Mouse (Mus musculus): Measurements from ENCODE around the gene Nans. TPM values are rescaled to one million over a fixed set of nuclear protein-coding genes. Genes with fewer than 3 reads are reported as not detected.
A peak's percentile ranks its signal among the peaks of the same experiment; 100 is the strongest.

Gene Nans
- 76.5 and 85.4 TPM in 2 replicates for polyA plus RNA-seq (2015; fragmentation: Nextera tagmentation; extraction: Ambion mirVana)

DNA sequence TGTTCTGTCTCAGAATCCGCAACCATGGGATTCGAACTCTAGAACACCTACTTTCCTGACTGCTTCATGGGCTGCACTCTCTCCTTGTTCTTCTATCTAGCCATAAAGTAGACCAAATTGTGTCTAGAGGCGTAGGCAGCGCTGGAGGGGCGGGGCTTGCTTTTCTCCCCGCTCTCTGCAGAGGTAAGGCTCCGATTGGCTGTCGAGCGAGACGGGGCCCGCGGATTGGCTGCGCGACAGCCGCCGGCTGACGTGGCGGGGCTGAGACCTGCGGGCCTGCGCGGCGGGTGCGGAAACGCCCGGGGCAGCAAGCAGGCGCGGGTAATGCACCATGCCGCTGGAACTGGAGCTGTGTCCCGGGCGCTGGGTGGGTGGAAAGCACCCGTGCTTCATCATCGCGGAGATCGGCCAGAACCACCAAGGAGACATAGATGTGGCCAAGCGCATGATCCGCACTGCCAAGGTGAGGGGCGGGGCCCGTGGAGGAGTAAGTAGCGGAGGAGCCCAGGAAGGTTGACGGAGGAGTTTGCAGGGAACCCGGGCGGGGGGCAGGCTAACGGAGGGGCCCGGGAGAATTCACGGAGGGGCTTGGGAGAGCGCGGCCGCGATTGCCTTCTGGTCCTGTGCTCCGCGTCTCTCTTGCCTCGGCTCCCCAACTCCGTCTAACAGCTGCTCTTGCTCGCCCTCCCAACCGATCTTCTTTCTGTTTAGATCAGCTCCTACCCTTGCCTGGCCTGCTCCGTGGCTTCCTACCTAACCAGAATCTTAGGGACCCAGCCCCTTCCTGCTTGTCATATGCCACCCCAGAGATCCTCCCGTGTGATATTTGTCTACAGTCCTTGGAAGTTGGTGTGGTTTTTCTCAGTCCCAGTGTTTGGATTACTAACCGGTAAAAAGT is at the start of gene Nans:
TSS of gene Nans (plus strand) at position 221 of the 898 bp plus-strand sequence.
- peaks cover 18% of the 10 kb centered on the region for H3K36me3 ChIP-seq
- under 1% methylated on average over 58 of the region's 58 CpGs for whole genome bisulfite sequencing
- H3K9ac ChIP-seq (replicated peaks): peak within 1 kb of the TSS; percentile 77
- H3K9me3 ChIP-seq (replicated peaks): no peaks in the 10 kb centered on the region
- peak within 1 kb of the TSS; percentile 61 for H3K4me2 ChIP-seq
- peak within 1 kb of the TSS; percentile 81 for H3K27ac ChIP-seq (replicated peaks)
- peak within 1 kb of the TSS; percentile 83 for H3K4me3 ChIP-seq (replicated peaks)
- no peaks in the 10 kb centered on the region for H3K27me3 ChIP-seq (replicated peaks)
- ATAC-seq (ENCODE audit: low FRiP score): peak; percentile 99
- H3K4me1 ChIP-seq: peaks cover 17% of the 10 kb centered on the region

DNA sequence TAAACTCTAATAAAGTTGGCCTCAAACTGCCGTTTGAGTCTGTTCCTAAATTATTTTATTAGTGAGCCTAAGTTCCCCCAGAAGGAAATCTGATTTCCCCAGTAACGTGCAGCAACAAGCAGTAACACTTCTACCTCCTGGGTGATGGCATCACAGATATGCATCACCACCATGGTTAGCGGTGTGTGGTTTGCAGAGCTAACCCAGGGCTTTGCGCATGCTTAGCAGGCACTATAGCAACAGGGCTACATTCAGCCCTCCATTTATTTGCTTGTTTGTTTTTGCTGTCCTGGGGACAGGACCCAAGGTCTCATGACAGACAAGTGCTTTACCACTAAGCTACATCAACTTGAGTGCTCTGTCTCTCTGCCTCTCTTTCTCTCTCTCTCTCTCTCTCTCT is 46.5 kb upstream of the Nans start:
- no peaks in the 10 kb centered on the region for H3K27me3 ChIP-seq (replicated peaks)
- ATAC-seq (ENCODE audit: low FRiP score): no peak
- no peaks in the 10 kb centered on the region for H3K4me1 ChIP-seq
- H3K9ac ChIP-seq (replicated peaks): no peak overlapping the region
- no peaks in the 10 kb centered on the region for H3K36me3 ChIP-seq
- H3K4me2 ChIP-seq: no peak overlapping the region
- WGBS: 62% methylated on average over 4 of the region's 4 CpGs
- H3K27ac ChIP-seq (replicated peaks): no peak overlapping the region
- H3K9me3 ChIP-seq (replicated peaks): no peaks in the 10 kb centered on the region
- H3K4me3 ChIP-seq (replicated peaks): no peak overlapping the region

DNA sequence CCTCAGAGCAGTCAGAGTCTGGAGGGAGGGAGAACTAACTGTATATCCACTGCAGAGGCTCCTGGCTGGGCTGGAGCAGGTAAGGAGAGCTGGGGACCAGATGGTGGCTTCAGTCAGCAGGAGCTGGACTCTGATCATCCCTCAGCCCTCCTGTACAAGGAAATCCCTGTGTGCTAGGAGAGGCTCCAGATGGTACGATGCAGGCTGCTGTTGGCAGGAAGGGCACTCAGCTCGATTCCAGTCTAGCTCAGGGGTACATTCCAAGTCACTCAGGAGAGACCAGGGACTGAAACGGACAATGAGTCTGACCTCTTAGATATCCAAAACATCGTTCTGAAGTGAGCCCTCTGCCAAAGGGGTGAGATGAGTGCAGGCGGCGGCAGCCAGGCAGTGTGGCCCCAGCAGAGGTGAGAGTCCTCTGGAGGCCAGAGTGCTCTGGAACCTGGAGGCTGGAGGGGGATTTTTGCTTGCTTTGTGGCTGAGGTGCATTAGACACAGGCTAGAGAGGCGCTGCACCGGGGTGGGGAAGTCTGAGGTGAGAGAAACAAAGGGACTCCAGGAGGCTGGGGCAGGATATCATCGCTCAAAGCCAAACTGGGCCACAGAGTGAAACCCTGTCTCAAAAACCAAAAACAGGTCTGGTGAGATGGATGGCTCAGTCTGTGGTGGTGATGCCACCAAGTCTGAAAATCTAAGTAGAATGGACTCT is 43.7 kb upstream of the Nans start:
- no peak overlapping the region for H3K9ac ChIP-seq (replicated peaks)
- H3K9me3 ChIP-seq (replicated peaks): no peaks in the 10 kb centered on the region
- H3K4me2 ChIP-seq: no peak overlapping the region
- H3K27me3 ChIP-seq (replicated peaks): no peaks in the 10 kb centered on the region
- no peaks in the 10 kb centered on the region for H3K36me3 ChIP-seq
- no peak for ATAC-seq (ENCODE audit: low FRiP score)
- H3K27ac ChIP-seq (replicated peaks): no peak overlapping the region
- H3K4me3 ChIP-seq (replicated peaks): no peak overlapping the region
- peaks cover 10% of the 10 kb centered on the region for H3K4me1 ChIP-seq
- WGBS: 64% methylated on average over 9 of the region's 9 CpGs

DNA sequence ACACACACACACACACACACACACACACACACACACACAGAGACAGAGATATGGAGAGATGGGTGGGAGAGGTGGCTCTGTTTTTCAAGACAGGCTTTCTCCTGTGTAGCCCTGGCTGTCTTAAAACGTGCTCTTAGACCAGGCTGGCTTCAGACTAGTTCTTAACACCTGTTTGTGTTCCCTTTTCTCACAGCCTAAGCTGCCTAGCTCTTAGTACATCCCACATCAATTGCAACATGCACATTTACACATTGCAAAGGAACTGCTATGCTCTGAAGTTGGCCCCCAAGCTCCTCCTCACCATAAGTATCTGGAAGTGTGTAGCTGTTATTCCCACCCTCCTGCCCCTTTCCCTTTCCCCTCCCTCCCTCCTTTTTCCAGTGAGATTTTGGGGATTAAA is 41.6 kb upstream of the Nans start:
- Histone ChIP-seq H3K27ac (replicated peaks) (no peak overlapping the region), H3K36me3 (no peaks in the 10 kb centered on the region), H3K9me3 (replicated peaks) (no peaks in the 10 kb centered on the region), H3K4me2 (no peak overlapping the region), H3K4me1 (peaks cover 14% of the 10 kb centered on the region), H3K27me3 (replicated peaks) (no peaks in the 10 kb centered on the region), H3K4me3 (replicated peaks) (no peak overlapping the region), H3K9ac (replicated peaks) (no peak overlapping the region)
- 56% methylated on average over 1 of the region's 1 CpGs for WGBS
- no peak for ATAC-seq (ENCODE audit: low FRiP score)

DNA sequence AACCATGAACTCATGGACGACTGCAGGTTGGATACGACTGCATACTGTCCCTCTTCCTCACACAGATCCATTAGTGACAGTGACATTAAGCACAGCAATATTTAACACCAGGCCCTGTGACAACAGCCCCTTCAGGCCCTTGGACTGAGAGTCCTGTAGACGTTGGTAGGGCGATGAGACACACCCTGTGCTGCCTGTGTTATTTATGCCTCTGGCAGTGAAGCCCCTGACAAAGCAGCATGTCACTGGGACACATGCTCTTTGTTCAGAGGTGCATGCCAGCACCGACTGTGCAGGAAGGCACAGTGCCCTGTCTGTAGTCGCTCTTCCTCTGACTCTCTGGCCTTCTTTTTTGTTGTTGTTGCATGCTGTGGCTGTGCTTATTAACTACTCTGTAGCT is 40.2 kb upstream of the Nans start:
- Histone ChIP-seq H3K9me3 (replicated peaks) (no peaks in the 10 kb centered on the region), H3K4me1 (peaks cover 28% of the 10 kb centered on the region), H3K4me3 (replicated peaks) (no peak overlapping the region), H3K27ac (replicated peaks) (no peak overlapping the region), H3K9ac (replicated peaks) (no peak overlapping the region), H3K36me3 (no peaks in the 10 kb centered on the region), H3K4me2 (no peak overlapping the region), H3K27me3 (replicated peaks) (no peaks in the 10 kb centered on the region)
- no peak for ATAC-seq (ENCODE audit: low FRiP score)
- 18% methylated on average over 6 of the region's 6 CpGs for WGBS

DNA sequence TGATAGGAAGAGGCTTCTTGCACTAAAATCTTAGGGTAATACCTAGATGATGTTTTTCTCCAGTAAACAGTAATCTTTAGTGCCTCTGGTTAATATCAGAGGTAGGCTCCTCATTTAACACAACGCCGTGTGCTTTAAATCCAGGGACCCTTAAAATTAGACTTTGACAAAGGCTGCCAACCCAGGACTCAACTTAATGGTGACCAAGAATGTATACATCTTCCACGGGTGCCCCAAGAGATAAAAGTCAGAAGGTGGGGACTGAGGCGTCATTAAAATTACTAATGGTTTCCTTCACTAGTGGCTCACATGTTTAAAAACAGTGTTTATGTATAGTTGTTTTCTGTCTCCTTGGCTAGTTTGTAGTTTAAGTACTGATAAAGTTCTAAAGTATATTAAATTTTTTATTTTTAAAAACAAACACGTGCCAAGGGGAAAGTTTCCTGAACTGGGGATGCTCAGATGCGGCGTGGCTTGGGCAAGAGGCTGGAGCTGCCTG is 39.0 kb upstream of the Nans start:
- Histone ChIP-seq H3K9me3 (replicated peaks) (no peaks in the 10 kb centered on the region), H3K9ac (replicated peaks) (peak overlapping the region; percentile 93), H3K36me3 (no peaks in the 10 kb centered on the region), H3K4me3 (replicated peaks) (peak overlapping the region; percentile 92), H3K4me1 (peaks cover 35% of the 10 kb centered on the region), H3K27me3 (replicated peaks) (no peaks in the 10 kb centered on the region), H3K27ac (replicated peaks) (peak overlapping the region; percentile 99), H3K4me2 (peak overlapping the region; percentile 97)
- ATAC-seq (ENCODE audit: low FRiP score): no peak
- whole genome bisulfite sequencing: 20% methylated on average over 7 of the region's 7 CpGs

DNA sequence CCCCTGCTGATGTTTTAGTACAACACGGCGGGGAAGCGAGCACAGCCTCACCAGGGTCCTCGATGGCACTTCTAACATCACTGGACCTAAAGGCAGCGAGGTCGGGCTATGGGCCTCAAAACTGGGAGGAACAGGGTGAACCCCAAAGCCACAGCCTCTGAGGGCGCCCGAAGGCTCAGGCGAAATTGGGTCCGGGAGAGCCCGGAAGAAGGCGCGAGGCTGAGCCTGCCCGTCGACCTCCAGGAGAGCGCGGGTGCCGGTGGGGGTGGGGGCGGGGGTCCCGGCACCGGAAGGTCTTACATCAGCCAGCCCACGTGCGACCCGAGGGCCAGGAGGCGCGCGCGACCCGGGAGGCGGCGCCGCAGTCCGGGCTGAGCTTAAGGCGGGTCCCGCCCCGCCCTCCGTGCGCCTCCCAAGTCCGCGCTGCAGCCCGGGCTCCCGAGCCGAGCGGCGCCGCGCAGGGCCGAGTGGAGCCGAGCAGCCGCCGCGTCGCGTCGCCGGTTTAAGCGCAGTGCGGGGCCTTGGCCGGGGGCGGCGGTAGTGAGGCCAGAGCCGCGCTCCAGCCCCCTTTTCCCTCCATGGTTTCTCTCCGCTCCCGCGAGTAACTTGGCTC is 38.4 kb upstream of the Nans start, which contains the start of gene Anp32b:
TSS of gene Anp32b (plus strand) at position 384 of the 613 bp plus-strand sequence.
- no peaks in the 10 kb centered on the region for H3K27me3 ChIP-seq (replicated peaks)

DNA sequence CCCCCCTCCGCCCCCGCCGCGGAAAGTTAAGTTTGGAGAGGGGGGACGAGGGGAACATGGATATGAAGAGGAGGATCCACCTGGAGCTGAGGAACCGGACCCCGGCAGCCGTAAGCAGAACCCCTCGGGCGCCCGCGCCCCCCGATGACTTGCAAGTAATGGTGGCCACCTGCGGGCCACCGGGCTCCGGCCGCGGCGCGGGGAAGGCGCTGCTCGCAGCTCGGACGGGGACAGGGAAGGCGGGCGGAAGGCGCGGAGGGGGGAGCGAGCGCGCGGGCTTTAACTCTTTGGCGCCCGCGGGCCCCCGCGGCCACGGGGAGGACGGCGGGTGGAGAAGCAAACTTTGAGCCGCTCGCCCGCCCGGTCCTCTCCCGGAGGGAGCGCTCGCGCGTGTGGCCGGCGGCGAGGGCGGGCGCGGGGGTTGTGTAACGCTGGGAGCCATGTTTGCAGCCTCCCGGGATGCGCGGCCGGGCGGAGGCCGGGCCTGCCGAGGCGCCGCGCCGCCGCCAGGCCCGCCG is 37.7 kb upstream of the Nans start:
- Histone ChIP-seq H3K4me3 (replicated peaks) (peak overlapping the region; percentile 92), H3K4me2 (peak overlapping the region; percentile 97), H3K27ac (replicated peaks) (peak overlapping the region; percentile 99), H3K9me3 (replicated peaks) (no peaks in the 10 kb centered on the region), H3K27me3 (replicated peaks) (no peaks in the 10 kb centered on the region), H3K36me3 (no peaks in the 10 kb centered on the region), H3K4me1 (peaks cover 40% of the 10 kb centered on the region), H3K9ac (replicated peaks) (peak overlapping the region; percentile 93)
- under 1% methylated on average over 60 of the region's 70 CpGs for WGBS
- peak; percentile 72 for ATAC-seq (ENCODE audit: low FRiP score)

More for the DNA sequence above, 38.4 kb upstream of the Nans start, which contains the start of gene Anp32b:
- peak within 1 kb of the TSS; percentile 92 for H3K4me3 ChIP-seq (replicated peaks)
- H3K9ac ChIP-seq (replicated peaks): peak within 1 kb of the TSS; percentile 93
- H3K27ac ChIP-seq (replicated peaks): peak within 1 kb of the TSS; percentile 99
- H3K4me1 ChIP-seq: peaks cover 40% of the 10 kb centered on the region
- no peaks in the 10 kb centered on the region for H3K9me3 ChIP-seq (replicated peaks)
- H3K4me2 ChIP-seq: peak within 1 kb of the TSS; percentile 97
- WGBS: under 1% methylated on average over 34 of the region's 66 CpGs
- peak; percentile 95 for ATAC-seq (ENCODE audit: low FRiP score)
- H3K36me3 ChIP-seq: no peaks in the 10 kb centered on the region

DNA sequence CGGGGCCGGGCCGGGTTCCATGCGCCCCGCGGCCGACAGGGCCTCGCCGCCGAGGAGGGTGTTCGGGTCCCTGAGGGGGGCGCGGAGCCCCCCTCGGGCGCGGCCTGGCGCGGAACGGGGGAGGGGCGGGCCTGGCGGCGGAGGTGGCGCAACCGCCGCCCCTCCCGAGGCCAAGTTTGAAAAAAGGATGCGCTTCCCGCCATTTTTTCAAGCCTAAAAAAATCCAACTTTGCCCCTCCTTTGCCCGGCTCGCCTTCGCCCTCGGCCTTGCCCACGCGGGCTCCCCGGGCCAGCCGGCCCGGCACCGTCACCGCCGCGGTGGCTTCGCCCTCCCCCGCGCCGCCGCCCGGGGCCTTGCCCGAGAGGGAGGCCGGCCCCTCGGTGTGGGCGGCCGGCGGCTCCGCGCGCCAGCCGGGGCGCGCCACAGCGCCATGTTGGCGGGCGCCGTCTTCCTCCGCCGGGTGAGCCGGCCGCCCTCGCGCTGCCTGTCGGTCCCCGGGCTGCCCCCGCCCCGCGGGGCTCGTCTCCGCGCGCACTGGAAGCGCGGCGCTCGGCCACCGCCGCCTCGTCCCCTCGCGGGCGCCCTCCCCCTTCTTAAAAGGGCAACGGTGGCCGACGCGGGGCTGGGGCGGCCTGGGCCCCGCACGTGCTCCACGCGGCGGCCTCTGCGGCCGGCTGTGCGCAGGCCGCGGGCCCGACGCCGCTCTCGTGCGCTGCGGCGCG is 37.1 kb upstream of the Nans start:
- under 1% methylated on average over 64 of the region's 111 CpGs for WGBS
- Histone ChIP-seq H3K27me3 (replicated peaks) (no peaks in the 10 kb centered on the region), H3K27ac (replicated peaks) (peak overlapping the region; percentile 99), H3K9ac (replicated peaks) (peak overlapping the region; percentile 93), H3K4me2 (peak overlapping the region; percentile 97), H3K9me3 (replicated peaks) (no peaks in the 10 kb centered on the region), H3K4me1 (peaks cover 40% of the 10 kb centered on the region), H3K36me3 (no peaks in the 10 kb centered on the region), H3K4me3 (replicated peaks) (peak overlapping the region; percentile 92)
- peak; percentile 48 for ATAC-seq (ENCODE audit: low FRiP score)

DNA sequence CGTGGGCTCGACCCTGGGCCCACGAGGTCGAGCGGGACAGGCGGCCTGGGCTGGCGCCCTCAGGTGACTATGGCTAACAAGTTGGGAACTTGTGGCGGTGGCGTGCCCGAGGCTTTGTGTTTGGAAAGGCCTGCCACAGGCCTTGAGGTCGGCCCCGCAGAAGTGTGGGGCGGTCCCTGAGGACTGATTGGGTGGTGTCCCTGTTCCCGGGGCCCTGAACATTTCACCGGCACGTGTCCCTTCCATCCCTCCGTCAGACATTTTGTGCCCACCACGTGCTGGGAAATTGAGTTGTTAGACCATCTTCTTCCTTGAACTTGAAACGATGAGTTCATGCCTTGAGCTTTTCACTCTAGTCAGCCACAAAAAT is 36.6 kb upstream of the Nans start:
- under 1% methylated on average over 19 of the region's 19 CpGs for WGBS
- Histone ChIP-seq H3K9ac (replicated peaks) (peak overlapping the region; percentile 93), H3K27ac (replicated peaks) (peak overlapping the region; percentile 99), H3K4me3 (replicated peaks) (peak overlapping the region; percentile 92), H3K9me3 (replicated peaks) (no peaks in the 10 kb centered on the region), H3K4me2 (peak overlapping the region; percentile 97), H3K4me1 (peaks cover 40% of the 10 kb centered on the region), H3K36me3 (no peaks in the 10 kb centered on the region), H3K27me3 (replicated peaks) (no peaks in the 10 kb centered on the region)
- ATAC-seq (ENCODE audit: low FRiP score): no peak; the same call in 1 of the 2 replicates

Data from neural tube, embryonic 15.5 days (tissue).